Mouse (Mus musculus): ENCODE data around the gene Sel1l3.

- TF ChIP-seq GATA1 (IDR thresholded peaks at IDR 0.05; ENCODE audit: low read depth, low read length) (no peak), CTCF (IDR thresholded peaks at IDR 0.05 in 2 of 3, conservative IDR thresholded peaks at IDR 0.05 in 1 of 3; ENCODE audit: control insufficient read depth in 1 of 3, insufficient read depth in 1 of 3, low read depth in 2 of 3, low read length in 3 of 3, poor library complexity in 1 of 3, severe bottlenecking in 1 of 3) (no peak), KAT2A (conservative IDR thresholded peaks at IDR 0.05; ENCODE audit: low read depth, low read length) (no peak), RCOR1 (IDR thresholded peaks at IDR 0.05; ENCODE audit: low read depth, low read length) (no peak), TBP (IDR thresholded peaks at IDR 0.05; ENCODE audit: low read depth, low read length) (no peak), TCF12 (IDR thresholded peaks at IDR 0.05; ENCODE audit: low read depth, low read length) (no peak), ZC3H11A (IDR thresholded peaks at IDR 0.05; ENCODE audit: low read depth, low read length) (no peak), POLR2A (IDR thresholded peaks at IDR 0.05; ENCODE audit: control insufficient read depth in 1 of 2, insufficient read depth in 1 of 2, low read depth in 1 of 2, low read length in 2 of 2, poor library complexity in 1 of 2) (no peak), EP300 (IDR thresholded peaks at IDR 0.05; ENCODE audit: low read depth in 1 of 2, low read length in 2 of 2) (no peak), MYB (IDR thresholded peaks at IDR 0.05; ENCODE audit: low read depth, low read length) (no peak), MYC (IDR thresholded peaks at IDR 0.05; ENCODE audit: low read depth, low read length) (no peak), POLR2AphosphoS2 (IDR thresholded peaks at IDR 0.05; ENCODE audit: low read length) (no peak), ZNF384 (IDR thresholded peaks at IDR 0.05; ENCODE audit: low read depth, low read length) (no peak)
Measured at GRCm38 (mm10) chr5:53162436-53162835, 51.3 kb downstream of the Sel1l3 start.

Measured in MEL (cell line).